In the genomic region with DNA sequence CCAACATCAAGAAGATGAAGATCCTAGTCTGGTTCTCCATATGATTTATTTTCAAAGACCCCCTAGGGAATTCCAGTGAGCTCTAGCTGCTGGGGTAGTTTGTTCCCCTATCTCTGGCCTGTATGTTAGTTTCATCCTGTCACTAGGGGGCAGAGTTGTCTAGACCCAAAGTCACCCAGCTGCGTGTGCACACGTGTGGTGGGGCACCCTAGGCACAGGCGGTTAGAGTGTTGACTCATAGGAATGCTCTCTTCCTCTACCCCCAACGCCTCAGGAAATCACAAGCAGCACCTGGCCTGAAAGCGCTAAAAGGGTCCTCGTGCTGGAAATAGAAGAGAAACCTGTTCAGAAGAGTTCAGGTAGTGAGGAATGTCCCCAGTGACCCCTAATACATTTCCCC, we compare ENCODE assay signal across 10 mouse cellular contexts. TPM values are rescaled to one million over a fixed set of nuclear protein-coding genes. Genes with fewer than 3 reads are reported as not detected.
A peak's percentile ranks its signal among the peaks of the same experiment; 100 is the strongest.
DNase-seq lines count a peak whose midpoint lies in the region; ATAC-seq lines count a peak whose summit lies in the region.
"Had no signal": no experiment of that assay in that cellular context is flagged by ENCODE, and none has a peak within 500 bp of the region (broad histone marks: within the 10 kb centered on the region; RNA-seq: fewer than 3 reads in every experiment).

No protein-coding gene starts in this region.

- no peak overlapping the region for H3K9ac ChIP-seq in hindbrain, embryonic 13.5 days
- H3K9ac ChIP-seq in liver, embryonic 15.5 days, result no peak overlapping the region
- H3K9ac ChIP-seq in stomach, embryonic 16.5 days (ENCODE audit: low read length), result no peak overlapping the region
- H3K9ac ChIP-seq: embryonic facial prominence, embryonic 15.5 days; neural tube, embryonic 13.5 days had no signal

- no peaks in the 10 kb centered on the region for H3K9me3 ChIP-seq in hindbrain, embryonic 10.5 days
- H3K9me3 ChIP-seq in hindbrain, embryonic 13.5 days, result no peaks in the 10 kb centered on the region
- H3K9me3 ChIP-seq in liver, embryonic 15.5 days (replicated peaks), result no peaks in the 10 kb centered on the region
- no peaks in the 10 kb centered on the region for H3K9me3 ChIP-seq in stomach, embryonic 16.5 days (replicated peaks; ENCODE audit: control insufficient read depth, low read length)
- H3K9me3 ChIP-seq: embryonic facial prominence, embryonic 15.5 days; neural tube, embryonic 13.5 days had no signal

- peaks cover 9% of the 10 kb centered on the region; the same call in 1 of the 2 replicates for H3K4me1 ChIP-seq in hindbrain, embryonic 10.5 days (replicated peaks)
- no peaks in the 10 kb centered on the region for H3K4me1 ChIP-seq in hindbrain, embryonic 13.5 days (replicated peaks)
- H3K4me1 ChIP-seq in liver, embryonic 15.5 days (replicated peaks), result no peaks in the 10 kb centered on the region; the same call in 1 of the 2 replicates
- 0 out of 2 replicates have a peak, but pooled peaks cover 10% of the 10 kb centered on the region for H3K4me1 ChIP-seq in stomach, embryonic 16.5 days (ENCODE audit: control insufficient read depth, insufficient read depth, low read length)
- H3K4me1 ChIP-seq: embryonic facial prominence, embryonic 15.5 days; neural tube, embryonic 13.5 days had no signal

- intact Hi-C loops in left cerebral cortex, postnatal 36 days (cut with DNase I), result loop anchor here (5.0 kb wide), 1 partner anchor 59 kb away; no protein-coding TSS in a partner anchor

- 25% methylated on average over 6 of the region's 6 CpGs for WGBS in hindbrain, embryonic 10.5 days
- 27% methylated on average over 6 of the region's 6 CpGs for WGBS in hindbrain, embryonic 13.5 days
- 7% methylated on average over 6 of the region's 6 CpGs for WGBS in liver, embryonic 15.5 days (ENCODE audit: insufficient replicate concordance)
- 24% methylated on average over 6 of the region's 6 CpGs for WGBS in stomach, embryonic 16.5 days

- peaks cover 12% of the 10 kb centered on the region; the same call in 1 of the 2 replicates for H3K27me3 ChIP-seq in hindbrain, embryonic 10.5 days (ENCODE audit: insufficient read depth, poor library complexity, severe bottlenecking)
- H3K27me3 ChIP-seq in hindbrain, embryonic 13.5 days, result no peaks in the 10 kb centered on the region
- H3K27me3 ChIP-seq in liver, embryonic 15.5 days, result peaks cover under 1% of the 10 kb centered on the region; the same call in 1 of the 2 replicates
- H3K27me3 ChIP-seq in stomach, embryonic 16.5 days (ENCODE audit: control insufficient read depth, insufficient read depth, low read length), result no peaks in the 10 kb centered on the region
- H3K27me3 ChIP-seq: embryonic facial prominence, embryonic 15.5 days; neural tube, embryonic 13.5 days had no signal

- no peak overlapping the region for H3K27ac ChIP-seq in hindbrain, embryonic 10.5 days
- H3K27ac ChIP-seq in hindbrain, embryonic 13.5 days, result no peak overlapping the region
- no peak overlapping the region for H3K27ac ChIP-seq in liver, embryonic 15.5 days (replicated peaks)
- H3K27ac ChIP-seq in stomach, embryonic 16.5 days (ENCODE audit: low read length), result no peak overlapping the region
- H3K27ac ChIP-seq: embryonic facial prominence, embryonic 15.5 days; neural tube, embryonic 13.5 days had no signal

- H3K4me3 ChIP-seq in hindbrain, embryonic 10.5 days, result no peak overlapping the region
- no peak overlapping the region for H3K4me3 ChIP-seq in hindbrain, embryonic 13.5 days
- H3K4me3 ChIP-seq in liver, embryonic 15.5 days (replicated peaks), result no peak overlapping the region
- no peak overlapping the region for H3K4me3 ChIP-seq in stomach, embryonic 16.5 days (replicated peaks; ENCODE audit: low read length)
- H3K4me3 ChIP-seq: embryonic facial prominence, embryonic 15.5 days; neural tube, embryonic 13.5 days had no signal

- ATAC-seq in hindbrain, embryonic 13.5 days (ENCODE audit: low FRiP score), result no peak
- ATAC-seq in liver, embryonic 15.5 days (ENCODE audit: insufficient read depth), result 0 out of 2 replicates have a peak, but pooled peaks have one; percentile 62
- peak; percentile 50; the same call in 1 of the 2 replicates for ATAC-seq in stomach, embryonic 16.5 days (ENCODE audit: insufficient read depth, low FRiP score)

- DNase-seq in hindbrain, embryonic 10.5 days (ENCODE audit: low spot score), result peak; percentile 7
- DNase-seq in ES-CJ7 (ENCODE audit: low read depth, low spot score), result peak; percentile 67
- peak; percentile 45 for DNase-seq in embryo, embryonic 10.5 days (ENCODE audit: low spot score)
- no peak for DNase-seq in frontal cortex, postnatal 10 days (ENCODE audit: low spot score in 2 of 2)
- DNase-seq in left cerebral cortex, postnatal 36 days (ENCODE audit: low spot score in 2 of 2), result no peak

- H3K4me2 ChIP-seq in hindbrain, embryonic 13.5 days, result no peak overlapping the region
- no peak overlapping the region for H3K4me2 ChIP-seq in liver, embryonic 15.5 days
- H3K4me2 ChIP-seq in stomach, embryonic 16.5 days (ENCODE audit: low read depth, low read length), result no peak overlapping the region
- H3K4me2 ChIP-seq: embryonic facial prominence, embryonic 15.5 days; neural tube, embryonic 13.5 days had no signal

- H3K36me3 ChIP-seq in hindbrain, embryonic 10.5 days, result no peaks in the 10 kb centered on the region
- H3K36me3 ChIP-seq in hindbrain, embryonic 13.5 days, result no peaks in the 10 kb centered on the region
- H3K36me3 ChIP-seq in liver, embryonic 15.5 days (replicated peaks), result no peaks in the 10 kb centered on the region
- no peaks in the 10 kb centered on the region for H3K36me3 ChIP-seq in stomach, embryonic 16.5 days (ENCODE audit: control insufficient read depth, insufficient read depth, low read length)
- H3K36me3 ChIP-seq: embryonic facial prominence, embryonic 15.5 days; neural tube, embryonic 13.5 days had no signal

RNA-seq across cellular contexts. Expression of gene Dusp9, which starts 46.0 kb away (rescaled TPM):
- polyA plus RNA-seq in hindbrain, embryonic 10.5 days (2016; fragmentation: Nextera tagmentation; extraction: Ambion mirVana), result 32.9 and 49.2 TPM in 2 replicates
- polyA plus RNA-seq in hindbrain, embryonic 13.5 days (2015; fragmentation: Nextera tagmentation; extraction: Ambion mirVana), result 1.1 and 1.2 TPM in 2 replicates
- 30.5 and 33.9 TPM in 2 replicates for polyA plus RNA-seq in liver, embryonic 15.5 days (2015; fragmentation: Nextera tagmentation; extraction: Ambion mirVana)
- polyA plus RNA-seq in stomach, embryonic 16.5 days (2015; fragmentation: Nextera tagmentation; extraction: Ambion mirVana), result 8.2 and 9.0 TPM in 2 replicates
- 1 to 10 TPM in 1 of 2 experiments, under 1 TPM in 1; 0.75 to 1.0 TPM for total RNA-seq in left cerebral cortex, postnatal 36 days (2021)

Comparison
In these comparisons a context has a peak if more than half of its experiments do, and no peak if none do; other contexts are left out.
1. DNase-seq: peak in hindbrain, embryonic 10.5 days (single experiment), ES-CJ7 (single experiment) and embryo, embryonic 10.5 days (single experiment); none in frontal cortex, postnatal 10 days (0 of 2) and left cerebral cortex, postnatal 36 days (0 of 2).